Mouse (Mus musculus): ENCODE data around the gene Cox6b1. TPM values are rescaled to one million over a fixed set of nuclear protein-coding genes. Genes with fewer than 3 reads are reported as not detected.
A peak's percentile ranks its signal among the peaks of the same experiment; 100 is the strongest.

The Cox6b1 gene
- polyA plus RNA-seq, 1 experiment from 2014 or later = 998 TPM

DNA sequence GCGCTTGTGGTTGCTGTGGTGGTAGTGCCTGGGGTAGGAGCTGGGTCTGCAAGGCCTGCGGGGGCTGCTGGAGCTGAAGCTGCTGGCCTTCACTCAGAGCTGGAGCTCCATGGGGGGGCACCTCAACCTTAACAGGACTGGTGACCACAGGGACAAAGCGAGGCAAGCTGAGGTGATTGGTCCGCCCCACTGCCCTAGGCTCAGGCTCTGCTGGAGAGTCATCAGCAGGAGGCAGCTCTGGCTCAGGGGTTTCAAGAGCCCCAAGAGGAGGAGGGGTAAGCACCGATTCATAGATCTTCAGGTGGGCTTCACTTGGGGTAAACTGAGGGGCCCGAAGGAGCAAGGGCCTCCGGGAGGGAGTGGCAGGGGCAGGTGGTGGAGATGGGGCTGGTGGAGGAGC, 40.8 kb downstream of the Cox6b1 start:
- H3K4me3 ChIP-seq (ENCODE audit: low read depth, low read length) = no peak overlapping the region
- ATAC-seq = no peak
- no peaks in the 10 kb centered on the region for H3K9me3 ChIP-seq (ENCODE audit: low read length)
- peaks cover 64% of the 10 kb centered on the region for H3K36me3 ChIP-seq (replicated peaks; ENCODE audit: insufficient read depth, low read length)
- no peak overlapping the region for H3K9ac ChIP-seq (replicated peaks)
- WGBS (ENCODE audit: insufficient replicate concordance) = 87% methylated on average over 7 of the region's 7 CpGs
- no peaks in the 10 kb centered on the region for H3K27me3 ChIP-seq (ENCODE audit: insufficient read depth, low read length)
- no peak for DNase-seq
- no peak for TF ChIP-seq EP300 (IDR thresholded peaks at IDR 0.05; ENCODE audit: low read depth)
- TF ChIP-seq CTCF (IDR thresholded peaks at IDR 0.05; ENCODE audit: low read depth) = no peak
- H3K4me2 ChIP-seq (ENCODE audit: low read depth, low read length) = no peak overlapping the region
- no peak overlapping the region for H3K27ac ChIP-seq (ENCODE audit: low read depth)
- H3K4me1 ChIP-seq (ENCODE audit: insufficient read depth) = peaks cover 13% of the 10 kb centered on the region; the same call in 1 of the 2 replicates

DNA sequence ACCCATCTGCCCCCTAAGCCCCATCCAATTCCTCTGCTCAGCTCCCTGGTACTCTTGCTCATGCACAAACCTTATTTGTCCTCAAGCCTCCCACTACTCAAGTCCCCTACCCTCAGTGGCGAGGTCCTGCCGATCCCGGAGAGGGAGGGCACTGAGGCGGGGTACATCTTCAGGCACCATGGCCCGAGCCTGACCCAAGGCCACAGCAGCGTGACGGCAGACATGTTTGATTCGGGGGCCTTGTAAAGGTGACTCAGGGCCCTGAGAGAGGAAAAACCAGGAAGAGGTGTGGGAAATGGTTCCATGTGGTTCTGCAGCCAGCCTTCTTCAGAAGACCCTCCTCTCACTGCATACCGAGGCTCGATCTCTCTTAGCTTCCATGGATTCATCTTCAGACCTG, 41.6 kb downstream of the Cox6b1 start:
- ATAC-seq (no peak), DNase-seq (no peak)
- TF ChIP-seq CTCF (IDR thresholded peaks at IDR 0.05; ENCODE audit: low read depth) (no peak), EP300 (IDR thresholded peaks at IDR 0.05; ENCODE audit: low read depth) (no peak)
- WGBS (ENCODE audit: insufficient replicate concordance) = 87% methylated on average over 10 of the region's 10 CpGs
- Histone ChIP-seq H3K4me1 (ENCODE audit: insufficient read depth) (peaks cover 9% of the 10 kb centered on the region; the same call in 1 of the 2 replicates), H3K27me3 (ENCODE audit: insufficient read depth, low read length) (no peaks in the 10 kb centered on the region), H3K4me2 (ENCODE audit: low read depth, low read length) (no peak overlapping the region), H3K9ac (replicated peaks) (no peak overlapping the region), H3K27ac (ENCODE audit: low read depth) (no peak overlapping the region), H3K4me3 (ENCODE audit: low read depth, low read length) (no peak overlapping the region), H3K9me3 (ENCODE audit: low read length) (no peaks in the 10 kb centered on the region), H3K36me3 (replicated peaks; ENCODE audit: insufficient read depth, low read length) (peaks cover 72% of the 10 kb centered on the region)

DNA sequence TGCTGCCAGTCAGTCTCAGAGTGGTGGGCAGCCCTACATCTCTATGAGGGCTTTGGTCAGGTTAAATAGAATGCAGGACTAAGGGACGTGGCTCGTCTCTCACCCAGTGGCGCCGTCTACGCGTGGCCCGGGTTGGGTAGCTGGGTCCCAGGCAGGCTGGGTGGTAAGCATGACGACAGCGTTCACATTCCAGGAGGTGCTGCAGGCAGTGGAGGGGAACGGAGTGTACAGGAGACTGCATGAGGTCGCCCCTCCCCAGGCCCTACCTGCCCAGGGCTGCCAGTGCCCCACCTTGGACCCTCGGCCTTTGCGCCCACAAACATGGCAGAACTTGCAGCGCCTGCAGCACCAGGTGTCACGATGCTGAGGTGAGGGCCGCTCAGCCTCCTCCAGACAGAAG, 44.4 kb downstream of the Cox6b1 start:
- H3K27ac ChIP-seq (ENCODE audit: low read depth) = no peak overlapping the region
- no peak for TF ChIP-seq CTCF (IDR thresholded peaks at IDR 0.05; ENCODE audit: low read depth)
- H3K9ac ChIP-seq (replicated peaks) = no peak overlapping the region
- no peaks in the 10 kb centered on the region for H3K27me3 ChIP-seq (ENCODE audit: insufficient read depth, low read length)
- DNase-seq = no peak
- H3K4me1 ChIP-seq (ENCODE audit: insufficient read depth) = no peaks in the 10 kb centered on the region
- WGBS (ENCODE audit: insufficient replicate concordance) = 94% methylated on average over 16 of the region's 16 CpGs
- H3K4me3 ChIP-seq (ENCODE audit: low read depth, low read length) = no peak overlapping the region
- no peaks in the 10 kb centered on the region for H3K9me3 ChIP-seq (ENCODE audit: low read length)
- H3K4me2 ChIP-seq (ENCODE audit: low read depth, low read length) = no peak overlapping the region
- no peak for ATAC-seq
- H3K36me3 ChIP-seq (replicated peaks; ENCODE audit: insufficient read depth, low read length) = peaks cover 94% of the 10 kb centered on the region

DNA sequence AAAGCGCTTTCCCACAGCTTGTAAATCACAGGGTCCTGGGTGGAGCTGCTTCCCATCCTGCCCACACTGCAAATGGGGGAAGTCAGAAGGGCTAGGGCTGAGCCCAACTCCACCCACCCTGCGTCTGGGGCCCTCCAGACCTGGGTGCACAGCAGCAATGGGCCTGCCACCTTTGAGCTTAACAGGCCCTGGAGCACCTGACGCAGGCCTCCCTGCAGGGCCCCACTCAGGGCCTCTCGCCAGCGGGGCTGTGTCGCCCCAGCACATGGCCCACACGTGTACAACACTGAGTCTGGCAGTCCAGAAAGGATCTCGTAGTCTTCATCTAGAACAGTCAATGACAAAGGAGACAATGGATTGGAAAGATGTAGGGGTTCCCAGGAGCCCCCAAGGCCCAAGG, 46.0 kb downstream of the Cox6b1 start:
- Histone ChIP-seq H3K4me2 (ENCODE audit: low read depth, low read length) (no peak overlapping the region), H3K9me3 (ENCODE audit: low read length) (no peaks in the 10 kb centered on the region), H3K27ac (ENCODE audit: low read depth) (no peak overlapping the region), H3K27me3 (ENCODE audit: insufficient read depth, low read length) (no peaks in the 10 kb centered on the region), H3K36me3 (replicated peaks; ENCODE audit: insufficient read depth, low read length) (peaks cover 94% of the 10 kb centered on the region), H3K4me1 (ENCODE audit: insufficient read depth) (no peaks in the 10 kb centered on the region), H3K4me3 (ENCODE audit: low read depth, low read length) (no peak overlapping the region), H3K9ac (replicated peaks) (no peak overlapping the region)
- 83% methylated on average over 8 of the region's 8 CpGs for WGBS (ENCODE audit: insufficient replicate concordance)
- no peak for DNase-seq
- TF ChIP-seq EP300 (IDR thresholded peaks at IDR 0.05; ENCODE audit: low read depth) (no peak), CTCF (IDR thresholded peaks at IDR 0.05; ENCODE audit: low read depth) (no peak)
- ATAC-seq = no peak

DNA sequence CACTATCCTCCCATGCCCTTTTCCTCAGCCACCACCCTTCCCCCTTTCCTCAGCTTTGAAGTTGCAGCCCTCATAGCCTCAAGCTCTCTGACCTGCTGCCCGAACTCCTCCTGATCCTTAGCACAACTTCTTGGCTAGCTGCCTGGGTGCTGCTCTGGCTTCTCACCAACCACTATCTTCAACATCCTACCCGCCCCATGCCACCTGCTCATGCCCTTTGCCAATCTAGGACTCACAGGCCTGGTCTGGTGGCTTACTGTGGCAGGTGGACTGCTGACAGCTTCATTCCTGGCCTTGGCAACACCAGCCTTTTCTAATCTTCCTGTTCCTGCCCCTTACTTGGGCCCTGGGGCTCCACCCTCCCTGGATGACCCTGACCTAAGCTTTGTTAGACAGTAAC, 53.0 kb downstream of the Cox6b1 start:
- Histone ChIP-seq H3K9ac (replicated peaks) (no peak overlapping the region), H3K4me1 (ENCODE audit: insufficient read depth) (no peaks in the 10 kb centered on the region), H3K9me3 (ENCODE audit: low read length) (no peaks in the 10 kb centered on the region), H3K27me3 (ENCODE audit: insufficient read depth, low read length) (no peaks in the 10 kb centered on the region), H3K27ac (ENCODE audit: low read depth) (no peak overlapping the region), H3K4me3 (ENCODE audit: low read depth, low read length) (no peak overlapping the region), H3K36me3 (replicated peaks; ENCODE audit: insufficient read depth, low read length) (peaks cover 89% of the 10 kb centered on the region), H3K4me2 (ENCODE audit: low read depth, low read length) (no peak overlapping the region)
- peak; percentile 83 for ATAC-seq
- peak; percentile 87 for TF ChIP-seq EP300 (IDR thresholded peaks at IDR 0.05; ENCODE audit: low read depth)
- TF ChIP-seq CTCF (IDR thresholded peaks at IDR 0.05; ENCODE audit: low read depth) = no peak
- peak; percentile 58 for DNase-seq
- WGBS (ENCODE audit: insufficient replicate concordance) = 64% methylated on average over 2 of the region's 2 CpGs

DNA sequence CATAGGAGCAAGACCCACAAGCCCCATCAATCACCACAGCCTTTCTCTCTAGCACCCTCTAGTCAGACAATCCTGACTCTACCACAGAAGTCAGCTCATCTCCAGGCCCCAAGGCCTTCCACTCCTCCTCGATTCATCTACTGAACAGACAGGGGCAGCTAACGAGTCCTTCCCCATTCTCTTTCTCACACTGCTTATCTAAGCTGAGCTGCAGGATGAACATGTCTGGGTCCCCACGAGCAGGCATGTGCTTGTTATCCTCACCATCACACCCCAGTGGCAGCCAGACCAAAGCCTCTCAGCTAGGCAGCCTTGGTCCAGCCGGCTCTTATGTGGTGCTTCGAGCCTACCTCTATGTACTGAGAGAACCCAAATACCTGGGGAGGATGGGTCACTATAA, 53.6 kb downstream of the Cox6b1 start:
- H3K9me3 ChIP-seq (ENCODE audit: low read length) = no peaks in the 10 kb centered on the region
- WGBS (ENCODE audit: insufficient replicate concordance) = 67% methylated on average over 5 of the region's 5 CpGs
- ATAC-seq = peak; percentile 56
- no peak for DNase-seq
- H3K4me3 ChIP-seq (ENCODE audit: low read depth, low read length) = no peak overlapping the region
- no peaks in the 10 kb centered on the region for H3K27me3 ChIP-seq (ENCODE audit: insufficient read depth, low read length)
- H3K4me1 ChIP-seq (ENCODE audit: insufficient read depth) = no peaks in the 10 kb centered on the region
- H3K36me3 ChIP-seq (replicated peaks; ENCODE audit: insufficient read depth, low read length) = peaks cover 89% of the 10 kb centered on the region
- H3K4me2 ChIP-seq (ENCODE audit: low read depth, low read length) = no peak overlapping the region
- TF ChIP-seq EP300 (IDR thresholded peaks at IDR 0.05; ENCODE audit: low read depth) = no peak
- TF ChIP-seq CTCF (IDR thresholded peaks at IDR 0.05; ENCODE audit: low read depth) = peak; percentile 15; the same call in 1 of the 2 replicates
- H3K27ac ChIP-seq (ENCODE audit: low read depth) = no peak overlapping the region
- H3K9ac ChIP-seq (replicated peaks) = no peak overlapping the region

DNA sequence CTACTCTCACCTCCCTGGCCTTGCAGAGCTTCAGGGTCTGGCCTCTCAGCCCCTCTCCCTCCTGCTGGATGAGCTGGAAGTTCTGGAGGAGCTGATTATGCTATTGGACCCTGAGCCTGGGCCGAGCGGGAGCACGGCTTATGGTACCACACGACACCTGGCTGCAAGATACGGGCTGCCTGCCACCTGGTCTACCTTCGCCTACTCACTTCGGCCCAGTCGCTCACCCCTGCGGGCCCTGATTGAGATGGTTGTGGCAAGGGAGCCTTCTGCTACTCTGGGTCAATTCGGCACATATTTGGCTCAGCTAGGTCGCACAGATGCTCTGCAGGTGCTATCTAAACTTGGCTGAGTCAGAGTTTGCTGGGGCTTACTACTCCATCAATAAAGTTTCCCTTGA, 58.4 kb downstream of the Cox6b1 start:
- H3K9ac ChIP-seq (replicated peaks) = no peak overlapping the region
- no peak overlapping the region for H3K4me3 ChIP-seq (ENCODE audit: low read depth, low read length)
- no peak overlapping the region for H3K4me2 ChIP-seq (ENCODE audit: low read depth, low read length)
- no peak overlapping the region for H3K27ac ChIP-seq (ENCODE audit: low read depth)
- H3K9me3 ChIP-seq (ENCODE audit: low read length) = no peaks in the 10 kb centered on the region
- no peak for DNase-seq
- H3K36me3 ChIP-seq (replicated peaks; ENCODE audit: insufficient read depth, low read length) = peaks cover 63% of the 10 kb centered on the region
- peaks cover 8% of the 10 kb centered on the region for H3K4me1 ChIP-seq (ENCODE audit: insufficient read depth)
- TF ChIP-seq CTCF (IDR thresholded peaks at IDR 0.05; ENCODE audit: low read depth) (no peak), EP300 (IDR thresholded peaks at IDR 0.05; ENCODE audit: low read depth) (no peak)
- H3K27me3 ChIP-seq (ENCODE audit: insufficient read depth, low read length) = no peaks in the 10 kb centered on the region
- ATAC-seq = no peak
- WGBS (ENCODE audit: insufficient replicate concordance) = 91% methylated on average over 11 of the region's 11 CpGs

Small RNA genes within 50 kb of the gene (microRNA-seq; reads per million reads assigned to microRNA genes)
- not detected for gene Mir3569

Other genes with a start within 250 kb of the Cox6b1 start
- gene Tyrobp, start 212.4 kb downstream of the Cox6b1 start, polyA plus RNA-seq (2015; fragmentation: Nextera tagmentation; extraction: Ambion mirVana) = 221 and 231 TPM in 2 replicates
- gene Hcst, start 206.3 kb downstream of the Cox6b1 start, polyA plus RNA-seq (2015; fragmentation: Nextera tagmentation; extraction: Ambion mirVana) = 17.4 and 17.6 TPM in 2 replicates
- 1.7 and 2.3 TPM in 2 replicates for gene Nfkbid, start 204.4 kb downstream of the Cox6b1 start, polyA plus RNA-seq (2015; fragmentation: Nextera tagmentation; extraction: Ambion mirVana)
- gene Aplp1, start 180.6 kb downstream of the Cox6b1 start, polyA plus RNA-seq (2015; fragmentation: Nextera tagmentation; extraction: Ambion mirVana) = 1.2 and 1.6 TPM in 2 replicates
- 0.05 TPM in 1 of 2 replicates, not detected in the other for gene Kirrel2, start 168.5 kb downstream of the Cox6b1 start, polyA plus RNA-seq (2015; fragmentation: Nextera tagmentation; extraction: Ambion mirVana)
- gene Nphs1, start 167.8 kb downstream of the Cox6b1 start, polyA plus RNA-seq (2015; fragmentation: Nextera tagmentation; extraction: Ambion mirVana) = 0.06 and 0.07 TPM in 2 replicates
- gene Prodh2, start 132.5 kb downstream of the Cox6b1 start, polyA plus RNA-seq (2015; fragmentation: Nextera tagmentation; extraction: Ambion mirVana) = 203 and 205 TPM in 2 replicates
- gene Arhgap33, start 91.1 kb downstream of the Cox6b1 start, polyA plus RNA-seq (2015; fragmentation: Nextera tagmentation; extraction: Ambion mirVana) = 1.0 and 1.1 TPM in 2 replicates
- gene Hspb6, start 74.0 kb downstream of the Cox6b1 start, polyA plus RNA-seq (2015; fragmentation: Nextera tagmentation; extraction: Ambion mirVana) = 4.9 and 6.6 TPM in 2 replicates
- 0.53 and 1.1 TPM in 2 replicates for gene Proser3, start 73.9 kb downstream of the Cox6b1 start, polyA plus RNA-seq (2015; fragmentation: Nextera tagmentation; extraction: Ambion mirVana)
- 16.0 and 18.9 TPM in 2 replicates for gene Lin37, start 66.3 kb downstream of the Cox6b1 start, polyA plus RNA-seq (2015; fragmentation: Nextera tagmentation; extraction: Ambion mirVana)
- 34.4 and 34.8 TPM in 2 replicates for gene U2af1l4, start 62.9 kb downstream of the Cox6b1 start, polyA plus RNA-seq (2015; fragmentation: Nextera tagmentation; extraction: Ambion mirVana)
- 1.5 and 1.8 TPM in 2 replicates for gene Gm49396, start 62.8 kb downstream of the Cox6b1 start, polyA plus RNA-seq (2015; fragmentation: Nextera tagmentation; extraction: Ambion mirVana)
- 85.3 and 94.5 TPM in 2 replicates for gene Psenen, start 62.5 kb downstream of the Cox6b1 start, polyA plus RNA-seq (2015; fragmentation: Nextera tagmentation; extraction: Ambion mirVana)
- 0.52 and 1.2 TPM in 2 replicates for gene Igflr1, start 60.7 kb downstream of the Cox6b1 start, polyA plus RNA-seq (2015; fragmentation: Nextera tagmentation; extraction: Ambion mirVana)
- gene Kmt2b, start 37.4 kb downstream of the Cox6b1 start, polyA plus RNA-seq (2015; fragmentation: Nextera tagmentation; extraction: Ambion mirVana) = 1.9 and 3.1 TPM in 2 replicates
- gene Zbtb32, start 27.2 kb downstream of the Cox6b1 start, polyA plus RNA-seq (2015; fragmentation: Nextera tagmentation; extraction: Ambion mirVana) = 0.53 and 1.2 TPM in 2 replicates
- 0.07 and 0.14 TPM in 2 replicates for gene Upk1a, start 13.3 kb downstream of the Cox6b1 start, polyA plus RNA-seq (2015; fragmentation: Nextera tagmentation; extraction: Ambion mirVana)
- not detected in 2 replicates for gene Etv2, start 9.7 kb upstream of the Cox6b1 start, polyA plus RNA-seq (2015; fragmentation: Nextera tagmentation; extraction: Ambion mirVana)
- gene Rbm42, start 24.2 kb upstream of the Cox6b1 start, polyA plus RNA-seq (2015; fragmentation: Nextera tagmentation; extraction: Ambion mirVana) = 41.8 and 43.3 TPM in 2 replicates
- 11.4 and 13.0 TPM in 2 replicates for gene Haus5, start 38.8 kb upstream of the Cox6b1 start, polyA plus RNA-seq (2015; fragmentation: Nextera tagmentation; extraction: Ambion mirVana)
- gene Pmis2, start 45.5 kb upstream of the Cox6b1 start, polyA plus RNA-seq (2015; fragmentation: Nextera tagmentation; extraction: Ambion mirVana) = not detected in 2 replicates
- gene 2200002J24Rik, start 72.8 kb upstream of the Cox6b1 start, polyA plus RNA-seq (2015; fragmentation: Nextera tagmentation; extraction: Ambion mirVana) = 0.53 and 1.4 TPM in 2 replicates
- gene Atp4a, start 86.1 kb upstream of the Cox6b1 start, polyA plus RNA-seq (2015; fragmentation: Nextera tagmentation; extraction: Ambion mirVana) = 1.1 and 1.6 TPM in 2 replicates
- 153 and 158 TPM in 2 replicates for gene Tmem147, start 103.4 kb upstream of the Cox6b1 start, polyA plus RNA-seq (2015; fragmentation: Nextera tagmentation; extraction: Ambion mirVana)
- gene Gapdhs, start 117.5 kb upstream of the Cox6b1 start, polyA plus RNA-seq (2015; fragmentation: Nextera tagmentation; extraction: Ambion mirVana) = 0.12 TPM in 1 of 2 replicates, not detected in the other
- 0.69 and 0.77 TPM in 2 replicates for gene Sbsn, start 125.3 kb upstream of the Cox6b1 start, polyA plus RNA-seq (2015; fragmentation: Nextera tagmentation; extraction: Ambion mirVana)
- gene Dmkn, start 137.6 kb upstream of the Cox6b1 start, polyA plus RNA-seq (2015; fragmentation: Nextera tagmentation; extraction: Ambion mirVana) = 1.5 and 1.8 TPM in 2 replicates
- not detected in 2 replicates for gene Krtdap, start 161.7 kb upstream of the Cox6b1 start, polyA plus RNA-seq (2015; fragmentation: Nextera tagmentation; extraction: Ambion mirVana)
- gene Ffar2, start 197.6 kb upstream of the Cox6b1 start, polyA plus RNA-seq (2015; fragmentation: Nextera tagmentation; extraction: Ambion mirVana) = 1.6 and 2.1 TPM in 2 replicates
- not detected in 2 replicates for gene Ffar3, start 230.0 kb upstream of the Cox6b1 start, polyA plus RNA-seq (2015; fragmentation: Nextera tagmentation; extraction: Ambion mirVana)
- gene Ffar1, start 235.4 kb upstream of the Cox6b1 start, polyA plus RNA-seq (2015; fragmentation: Nextera tagmentation; extraction: Ambion mirVana) = 0.06 TPM in 1 of 2 replicates, not detected in the other

Measured in liver, postnatal 0 days (tissue).